ENCODE assay signal across 8 mouse cellular contexts in genomic region chr8:8657692-8658355, GRCm38 (mm10). TPM values are rescaled to one million over a fixed set of nuclear protein-coding genes. Genes with fewer than 3 reads are reported as not detected.
DNase-seq lines count a peak whose midpoint lies in the region; ATAC-seq and TF ChIP-seq lines count a peak whose summit lies in the region.

No protein-coding gene starts in this region.

- H3K4me1 ChIP-seq in heart, embryonic 10.5 days = peaks cover 47% of the 10 kb centered on the region
- H3K4me1 ChIP-seq in cortical plate, adult 2 months (ENCODE audit: control insufficient read depth, insufficient read depth, low read length) = peaks cover 9% of the 10 kb centered on the region
- H3K4me1 ChIP-seq in hindbrain, embryonic 12.5 days = peaks cover 42% of the 10 kb centered on the region
- peaks cover 46% of the 10 kb centered on the region for H3K4me1 ChIP-seq in midbrain, embryonic 14.5 days (ENCODE audit: control insufficient read depth, insufficient read depth, low read length)

- H3K4me2 ChIP-seq in hindbrain, embryonic 12.5 days (replicated peaks) = peak overlapping the region; percentile 92
- H3K4me2 ChIP-seq in midbrain, embryonic 14.5 days (ENCODE audit: low read length) = peak overlapping the region; percentile 91

- peak overlapping the region; percentile 93 for H3K27ac ChIP-seq in heart, embryonic 10.5 days
- H3K27ac ChIP-seq in cortical plate, adult 2 months (ENCODE audit: insufficient read depth, low read length) = peak overlapping the region; percentile 58; the same call in 1 of the 2 replicates
- peak overlapping the region; percentile 95 for H3K27ac ChIP-seq in hindbrain, embryonic 12.5 days
- H3K27ac ChIP-seq in midbrain, embryonic 14.5 days (replicated peaks; ENCODE audit: low read depth, low read length) = peak overlapping the region; percentile 0; the same call in 1 of the 2 replicates

- TF ChIP-seq CTCF in cortical plate, adult 2 months (IDR thresholded peaks at IDR 0.05; ENCODE audit: extremely low read depth, insufficient read depth, low read length) = no peak

- peak overlapping the region; percentile 99 for H3K9ac ChIP-seq in hindbrain, embryonic 12.5 days
- peak overlapping the region; percentile 85; the same call in 1 of the 2 replicates for H3K9ac ChIP-seq in midbrain, embryonic 14.5 days (replicated peaks; ENCODE audit: low read length)

- H3K4me3 ChIP-seq in heart, embryonic 10.5 days = peak overlapping the region; percentile 81
- peak overlapping the region; percentile 100 for H3K4me3 ChIP-seq in cortical plate, adult 2 months (ENCODE audit: insufficient read depth, low read length)
- H3K4me3 ChIP-seq in hindbrain, embryonic 12.5 days = peak overlapping the region; percentile 98
- peak overlapping the region; percentile 89 for H3K4me3 ChIP-seq in midbrain, embryonic 14.5 days (replicated peaks; ENCODE audit: low read depth, low read length)

- DNase-seq in heart, embryonic 10.5 days (ENCODE audit: low spot score) = peak; percentile 14
- DNase-seq in heart, adult 9 months (ENCODE audit: low spot score in 2 of 2) = no peak
- DNase-seq in midbrain, embryonic 14.5 days = peak; percentile 46
- no peak for DNase-seq in yolk sac, embryonic 10.5 days (ENCODE audit: low spot score)
- no peak for DNase-seq in cerebellum, adult 8-10 months
- DNase-seq in cerebellum, postnatal 14 days = no peak

- no peaks in the 10 kb centered on the region for H3K9me3 ChIP-seq in heart, embryonic 10.5 days
- no peaks in the 10 kb centered on the region for H3K9me3 ChIP-seq in hindbrain, embryonic 12.5 days (replicated peaks)
- no peaks in the 10 kb centered on the region for H3K9me3 ChIP-seq in midbrain, embryonic 14.5 days (ENCODE audit: control insufficient read depth, low read length)

- H3K27me3 ChIP-seq in heart, embryonic 10.5 days (ENCODE audit: insufficient read depth, poor library complexity, severe bottlenecking) = no peaks in the 10 kb centered on the region
- H3K27me3 ChIP-seq in hindbrain, embryonic 12.5 days = no peaks in the 10 kb centered on the region
- peaks cover 8% of the 10 kb centered on the region; the same call in 1 of the 2 replicates for H3K27me3 ChIP-seq in midbrain, embryonic 14.5 days (ENCODE audit: control insufficient read depth, insufficient read depth, low read length)

- TF ChIP-seq POLR2A in cortical plate, adult 2 months (IDR thresholded peaks at IDR 0.05; ENCODE audit: extremely low read depth, insufficient read depth, low read length) = no peak

- H3K36me3 ChIP-seq in heart, embryonic 10.5 days = no peaks in the 10 kb centered on the region
- H3K36me3 ChIP-seq in hindbrain, embryonic 12.5 days = no peaks in the 10 kb centered on the region
- no peaks in the 10 kb centered on the region for H3K36me3 ChIP-seq in midbrain, embryonic 14.5 days (ENCODE audit: control insufficient read depth, insufficient read depth, low read length)

- WGBS in heart, embryonic 10.5 days = 36% methylated on average over 5 of the region's 5 CpGs
- 12% methylated on average over 5 of the region's 5 CpGs for WGBS in hindbrain, embryonic 12.5 days
- 6% methylated on average over 5 of the region's 5 CpGs for WGBS in midbrain, embryonic 14.5 days

- ATAC-seq in hindbrain, embryonic 12.5 days (ENCODE audit: low FRiP score) = no peak
- no peak for ATAC-seq in midbrain, embryonic 14.5 days (ENCODE audit: low FRiP score, low TSS enrichment)

RNA-seq across cellular contexts. Expression of gene Efnb2, which starts 3.2 kb away (rescaled TPM):
- polyA plus RNA-seq in heart, embryonic 10.5 days (2016; fragmentation: Nextera tagmentation; extraction: Ambion mirVana) = 15.9 and 24.4 TPM in 2 replicates
- polyA plus RNA-seq in cortical plate, adult 2 months (2012; rRNA removed) = 29.6 and 32.1 TPM in 2 replicates
- 61.5 and 64.7 TPM in 2 replicates for polyA plus RNA-seq in hindbrain, embryonic 12.5 days (2016; fragmentation: Nextera tagmentation; extraction: Ambion mirVana)
- 14.0 and 17.1 TPM in 2 replicates for polyA plus RNA-seq in midbrain, embryonic 14.5 days (2014; fragmentation: Nextera tagmentation; extraction: Ambion mirVana)

RNA-seq across cellular contexts. Expression of gene Arglu1, which starts 32.5 kb away (rescaled TPM):
- 93.7 and 112 TPM in 2 replicates for polyA plus RNA-seq in heart, embryonic 10.5 days (2016; fragmentation: Nextera tagmentation; extraction: Ambion mirVana)
- polyA plus RNA-seq in cortical plate, adult 2 months (2012; rRNA removed) = 143 and 162 TPM in 2 replicates
- polyA plus RNA-seq in hindbrain, embryonic 12.5 days (2016; fragmentation: Nextera tagmentation; extraction: Ambion mirVana) = 222 and 224 TPM in 2 replicates
- polyA plus RNA-seq in midbrain, embryonic 14.5 days (2014; fragmentation: Nextera tagmentation; extraction: Ambion mirVana) = 179 and 201 TPM in 2 replicates

Comparison
In these comparisons a context has a peak if more than half of its experiments do, and no peak if none do; other contexts are left out.
1. DNase-seq: peak in heart, embryonic 10.5 days (single experiment) and midbrain, embryonic 14.5 days (single experiment); none in heart, adult 9 months (0 of 2), yolk sac, embryonic 10.5 days (single experiment), cerebellum, adult 8-10 months (single experiment) and cerebellum, postnatal 14 days (0 of 2).
2. H3K27ac ChIP-seq: peak in every context shown above with its lines; median percentile 95 in hindbrain, embryonic 12.5 days; 93 in heart, embryonic 10.5 days; 58 in cortical plate, adult 2 months; 0 in midbrain, embryonic 14.5 days.
3. Peak in every context shown above with its lines, with median percentiles within 50 percentile points of each other: H3K4me3 ChIP-seq.